Mouse (Mus musculus): ENCODE results near the gene Cachd1. TPM values are rescaled to one million over a fixed set of nuclear protein-coding genes. Genes with fewer than 3 reads are reported as not detected.

Gene Cachd1
- total RNA-seq (2014; rRNA removed) (30.3 and 30.9 TPM in 2 replicates), polyA plus RNA-seq (2015; fragmentation: Nextera tagmentation; extraction: Ambion mirVana) (14.6 and 15.3 TPM in 2 replicates)

- WGBS = under 1% methylated on average over 40 of the region's 50 CpGs
- peak within 1 kb of the TSS; percentile 88 for H3K27ac ChIP-seq
These were observed at the start of gene Cachd1 for GRCm38 (mm10) chr4:100776043-100776870. Gene Cachd1, plus strand, starts transcription at chr4:100776675.

GRCm38 (mm10) chr4:100728896-100729479 lies 47.5 kb upstream of the Cachd1 start:
- Histone ChIP-seq H3K9ac (replicated peaks; ENCODE audit: low read length) (no peak overlapping the region), H3K9me3 (ENCODE audit: low read length) (no peaks in the 10 kb centered on the region), H3K4me3 (ENCODE audit: low read length) (no peak overlapping the region), H3K27me3 (ENCODE audit: insufficient read depth, low read length) (no peaks in the 10 kb centered on the region), H3K36me3 (ENCODE audit: insufficient read depth, low read length) (no peaks in the 10 kb centered on the region), H3K4me2 (ENCODE audit: low read depth, low read length) (no peak overlapping the region), H3K27ac (no peak overlapping the region), H3K4me1 (ENCODE audit: insufficient read depth, low read length) (no peaks in the 10 kb centered on the region)
- TF ChIP-seq CTCF (IDR thresholded peaks at IDR 0.05; ENCODE audit: low read depth) = peak; percentile 59
- 84% methylated on average over 5 of the region's 5 CpGs for WGBS
- ATAC-seq = no peak
- DNase-seq (ENCODE audit: low spot score) = peak; percentile 51

More at GRCm38 (mm10) chr4:100776043-100776870, at the start of gene Cachd1:
- Histone ChIP-seq H3K9ac (replicated peaks; ENCODE audit: low read length) (peak within 1 kb of the TSS; percentile 82), H3K4me1 (ENCODE audit: insufficient read depth, low read length) (peaks cover 9% of the 10 kb centered on the region), H3K27me3 (ENCODE audit: insufficient read depth, low read length) (no peaks in the 10 kb centered on the region), H3K4me2 (ENCODE audit: low read depth, low read length) (peak within 1 kb of the TSS; percentile 90), H3K4me3 (ENCODE audit: low read length) (peak within 1 kb of the TSS; percentile 90), H3K9me3 (ENCODE audit: low read length) (no peaks in the 10 kb centered on the region), H3K36me3 (ENCODE audit: insufficient read depth, low read length) (no peaks in the 10 kb centered on the region)
- peak; percentile 87 for DNase-seq (ENCODE audit: low spot score)
- peak; percentile 80 for ATAC-seq
- peak; percentile 31; the same call in 1 of the 2 replicates for TF ChIP-seq CTCF (IDR thresholded peaks at IDR 0.05; ENCODE audit: low read depth)

GRCm38 (mm10) chr4:100735098-100735935 lies 41.2 kb upstream of the Cachd1 start:
- no peak for TF ChIP-seq CTCF (IDR thresholded peaks at IDR 0.05; ENCODE audit: low read depth)
- 48% methylated on average over 9 of the region's 9 CpGs for WGBS
- H3K4me3 ChIP-seq (ENCODE audit: low read length) = no peak overlapping the region
- no peak overlapping the region for H3K4me2 ChIP-seq (ENCODE audit: low read depth, low read length)
- no peaks in the 10 kb centered on the region for H3K9me3 ChIP-seq (ENCODE audit: low read length)
- H3K27me3 ChIP-seq (ENCODE audit: insufficient read depth, low read length) = no peaks in the 10 kb centered on the region
- peaks cover 7% of the 10 kb centered on the region; the same call in 1 of the 2 replicates for H3K4me1 ChIP-seq (ENCODE audit: insufficient read depth, low read length)
- no peak overlapping the region for H3K27ac ChIP-seq
- no peak for DNase-seq (ENCODE audit: low spot score)
- no peaks in the 10 kb centered on the region for H3K36me3 ChIP-seq (ENCODE audit: insufficient read depth, low read length)
- H3K9ac ChIP-seq (replicated peaks; ENCODE audit: low read length) = no peak overlapping the region
- ATAC-seq = no peak

- H3K4me2 ChIP-seq (ENCODE audit: low read depth, low read length) = no peak overlapping the region
- H3K4me1 ChIP-seq (ENCODE audit: insufficient read depth, low read length) = peaks cover 7% of the 10 kb centered on the region; the same call in 1 of the 2 replicates
- peak; percentile 40 for DNase-seq (ENCODE audit: low spot score)
- H3K9ac ChIP-seq (replicated peaks; ENCODE audit: low read length) = no peak overlapping the region
- H3K36me3 ChIP-seq (ENCODE audit: insufficient read depth, low read length) = no peaks in the 10 kb centered on the region
- H3K27ac ChIP-seq = no peak overlapping the region
- H3K4me3 ChIP-seq (ENCODE audit: low read length) = no peak overlapping the region
- no peaks in the 10 kb centered on the region for H3K27me3 ChIP-seq (ENCODE audit: insufficient read depth, low read length)
- H3K9me3 ChIP-seq (ENCODE audit: low read length) = no peaks in the 10 kb centered on the region
- WGBS = 20% methylated on average over 9 of the region's 9 CpGs
- no peak for ATAC-seq
- TF ChIP-seq CTCF (IDR thresholded peaks at IDR 0.05; ENCODE audit: low read depth) = no peak
These were observed 40.5 kb upstream of the Cachd1 start for GRCm38 (mm10) chr4:100735936-100736349.

- no peaks in the 10 kb centered on the region for H3K36me3 ChIP-seq (ENCODE audit: insufficient read depth, low read length)
- no peaks in the 10 kb centered on the region for H3K27me3 ChIP-seq (ENCODE audit: insufficient read depth, low read length)
- no peak overlapping the region for H3K4me3 ChIP-seq (ENCODE audit: low read length)
- H3K9ac ChIP-seq (replicated peaks; ENCODE audit: low read length) = no peak overlapping the region
- no peak overlapping the region for H3K4me2 ChIP-seq (ENCODE audit: low read depth, low read length)
- H3K9me3 ChIP-seq (ENCODE audit: low read length) = no peaks in the 10 kb centered on the region
- 81% methylated on average over 8 of the region's 8 CpGs for WGBS
- ATAC-seq = no peak
- no peaks in the 10 kb centered on the region for H3K4me1 ChIP-seq (ENCODE audit: insufficient read depth, low read length)
- no peak for TF ChIP-seq CTCF (IDR thresholded peaks at IDR 0.05; ENCODE audit: low read depth)
- no peak overlapping the region for H3K27ac ChIP-seq
- no peak for DNase-seq (ENCODE audit: low spot score)
These were observed 32.9 kb upstream of the Cachd1 start for GRCm38 (mm10) chr4:100743615-100744014.

- no peak overlapping the region for H3K27ac ChIP-seq
- no peak overlapping the region for H3K9ac ChIP-seq (replicated peaks; ENCODE audit: low read length)
- no peak for DNase-seq (ENCODE audit: low spot score)
- no peaks in the 10 kb centered on the region for H3K27me3 ChIP-seq (ENCODE audit: insufficient read depth, low read length)
- 88% methylated on average over 2 of the region's 2 CpGs for WGBS
- H3K4me3 ChIP-seq (ENCODE audit: low read length) = no peak overlapping the region
- H3K36me3 ChIP-seq (ENCODE audit: insufficient read depth, low read length) = no peaks in the 10 kb centered on the region
- H3K4me2 ChIP-seq (ENCODE audit: low read depth, low read length) = no peak overlapping the region
- H3K9me3 ChIP-seq (ENCODE audit: low read length) = no peaks in the 10 kb centered on the region
- TF ChIP-seq CTCF (IDR thresholded peaks at IDR 0.05; ENCODE audit: low read depth) = no peak
- no peak for ATAC-seq
- no peaks in the 10 kb centered on the region for H3K4me1 ChIP-seq (ENCODE audit: insufficient read depth, low read length)
These were observed 24.2 kb upstream of the Cachd1 start for GRCm38 (mm10) chr4:100752278-100752677.

All from hindbrain, postnatal 0 days (tissue).